Mouse (Mus musculus) ovary, postnatal 10 days (tissue): ENCODE results near the gene Gm45234.
A peak's percentile ranks its signal among the peaks of the same experiment; 100 is the strongest.

ENCODE experiments used
- DNase-seq: peaks from one replicate; pipeline ENCODE4 v3.0.0; 2022; ENCODE audit warnings: low spot score

Gm45234 gene

GRCm38 (mm10) chr6:124767536-124767919 is 11.7 kb upstream of the Gm45234 start:
- no peak for DNase-seq

DNA sequence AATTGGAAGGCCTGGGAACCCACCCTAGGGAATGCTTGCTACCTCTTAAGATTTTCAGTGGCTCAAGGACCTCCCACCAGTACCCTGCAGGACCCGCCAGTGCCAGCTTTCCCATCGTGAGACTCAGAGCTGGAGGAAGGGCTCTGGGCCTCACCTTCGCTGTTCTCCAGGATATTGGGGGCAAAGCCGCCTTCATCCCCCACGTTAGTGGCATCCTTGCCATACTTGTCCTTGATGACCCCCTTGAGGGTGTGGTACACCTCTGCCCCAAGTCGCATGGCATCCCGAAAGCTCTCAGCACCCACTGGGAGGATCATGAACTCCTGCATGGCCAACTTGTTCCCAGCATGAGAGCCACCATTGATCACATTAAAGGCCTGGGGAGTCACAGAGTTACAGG is 10.1 kb upstream of the Gm45234 start:
- DNase-seq = no peak

DNA sequence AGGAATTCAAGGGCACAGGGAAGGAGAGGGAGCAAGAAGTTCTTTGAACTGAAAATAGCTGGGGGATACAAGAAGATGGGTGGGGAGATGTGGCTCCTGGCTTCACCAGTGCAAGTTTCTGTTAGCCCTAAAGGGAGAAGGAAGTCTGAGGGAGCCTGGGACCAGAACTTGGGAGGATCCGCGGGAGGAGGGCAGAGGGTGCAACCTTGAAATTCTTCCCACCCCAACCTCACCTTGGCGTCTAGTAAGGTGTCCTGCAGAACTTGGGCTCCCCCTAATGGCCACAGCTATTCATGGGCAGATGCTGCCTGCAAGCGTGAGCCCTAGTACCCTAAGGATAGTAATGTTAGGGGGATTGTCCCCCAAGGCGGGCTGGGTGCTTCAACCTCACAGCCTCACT is 3.4 kb upstream of the Gm45234 start:
- DNase-seq = no peak

GRCm38 (mm10) chr6:124758849-124759232 is 3.0 kb upstream of the Gm45234 start:
- no peak for DNase-seq

DNA sequence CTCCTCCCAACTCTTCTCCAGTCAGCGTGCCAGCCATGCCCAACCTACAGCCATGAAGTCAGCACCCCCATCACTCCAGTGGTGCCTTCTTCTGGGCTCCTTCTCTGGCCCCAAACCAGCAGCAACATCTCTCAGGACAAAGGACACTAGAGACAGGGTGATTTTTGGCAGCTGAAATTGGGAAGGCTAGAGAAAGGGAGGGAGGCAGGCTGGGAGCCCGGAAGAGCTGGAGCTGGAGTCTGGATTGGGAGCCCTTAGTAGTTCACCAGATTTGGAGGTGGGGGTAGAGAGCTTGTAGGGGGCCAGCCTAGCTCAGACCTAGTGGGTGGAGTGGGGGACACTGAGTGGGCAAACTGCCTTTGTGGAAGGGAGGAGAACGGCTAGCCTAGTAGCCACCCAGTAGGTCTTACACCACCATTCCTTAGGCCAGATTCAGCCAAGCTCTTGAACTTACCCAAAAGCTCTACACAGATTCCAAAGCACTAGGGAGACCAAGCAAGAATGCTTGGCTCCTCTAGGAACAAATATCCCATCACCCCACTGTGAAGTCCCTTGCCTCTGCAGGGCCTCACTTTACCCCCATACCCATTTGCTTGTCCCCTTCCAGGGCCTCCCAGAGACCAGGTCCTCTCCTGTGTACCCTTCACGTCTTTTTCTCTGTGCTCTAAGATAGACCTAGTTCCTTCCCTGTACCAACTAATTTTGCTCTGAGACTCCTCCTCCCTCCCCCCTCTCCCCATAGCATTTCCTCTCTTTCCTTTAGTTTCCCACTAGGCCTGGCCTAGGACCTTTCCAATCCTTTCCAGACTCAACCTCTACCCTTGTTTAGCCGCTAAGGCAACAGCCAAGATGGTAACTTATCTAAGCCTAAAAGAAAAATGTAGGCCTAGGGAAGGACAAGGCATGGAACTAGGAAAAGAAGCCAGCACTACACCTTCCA is 2.4 kb upstream of the Gm45234 start:
- no peak for DNase-seq

- no peak for DNase-seq
Measured at GRCm38 (mm10) chr6:124757351-124757880, 1.6 kb upstream of the Gm45234 start.

- DNase-seq = peak; percentile 79
Measured at GRCm38 (mm10) chr6:124756652-124757350, 980 bp upstream of the Gm45234 start.

GRCm38 (mm10) chr6:124755306-124755705 is 515 bp downstream of the Gm45234 start:
- DNase-seq = no peak

DNA sequence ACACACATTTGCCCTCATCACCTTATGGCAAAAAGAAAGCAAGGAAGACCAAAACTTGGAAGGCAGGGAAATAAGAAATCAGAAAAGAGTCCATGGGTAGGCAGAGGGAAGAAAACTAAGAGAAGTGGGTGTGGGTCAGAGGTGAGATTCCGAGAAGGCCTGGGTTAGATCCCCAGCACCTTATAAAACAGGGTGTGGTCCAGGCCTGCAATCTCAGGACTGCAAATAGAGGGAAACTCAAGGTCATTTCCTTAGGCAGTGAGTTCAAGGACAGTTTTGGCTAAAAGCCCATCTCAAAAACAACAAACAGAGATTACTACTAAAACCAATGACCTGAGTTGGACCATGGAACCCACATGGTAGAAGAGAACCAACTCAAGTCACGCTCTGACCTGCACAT is 2.0 kb downstream of the Gm45234 start:
- DNase-seq = no peak

DNA sequence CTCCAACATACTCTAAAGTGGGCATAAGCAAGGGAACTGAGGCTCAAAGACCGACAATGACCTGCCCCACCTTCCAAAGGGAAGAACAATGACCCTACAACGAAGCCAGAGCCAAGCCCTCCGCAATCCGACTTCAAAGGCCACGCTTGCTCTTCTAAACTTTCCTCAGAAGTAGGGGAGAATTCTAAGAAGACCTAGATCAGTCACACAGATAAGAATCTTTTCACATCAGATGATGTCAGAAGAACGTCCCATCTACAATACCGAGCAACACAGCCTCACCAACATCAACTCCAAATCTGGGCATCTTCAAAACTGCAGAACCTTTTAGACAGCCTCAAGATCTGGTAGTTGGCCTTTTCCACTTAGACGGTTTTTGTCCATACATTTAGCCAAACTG is 5.4 kb downstream of the Gm45234 start:
- no peak for DNase-seq

GRCm38 (mm10) chr6:124746654-124747632 is 8.9 kb downstream of the Gm45234 start:
- no peak for DNase-seq

GRCm38 (mm10) chr6:124746296-124746605 is 9.6 kb downstream of the Gm45234 start:
- DNase-seq = no peak

DNA sequence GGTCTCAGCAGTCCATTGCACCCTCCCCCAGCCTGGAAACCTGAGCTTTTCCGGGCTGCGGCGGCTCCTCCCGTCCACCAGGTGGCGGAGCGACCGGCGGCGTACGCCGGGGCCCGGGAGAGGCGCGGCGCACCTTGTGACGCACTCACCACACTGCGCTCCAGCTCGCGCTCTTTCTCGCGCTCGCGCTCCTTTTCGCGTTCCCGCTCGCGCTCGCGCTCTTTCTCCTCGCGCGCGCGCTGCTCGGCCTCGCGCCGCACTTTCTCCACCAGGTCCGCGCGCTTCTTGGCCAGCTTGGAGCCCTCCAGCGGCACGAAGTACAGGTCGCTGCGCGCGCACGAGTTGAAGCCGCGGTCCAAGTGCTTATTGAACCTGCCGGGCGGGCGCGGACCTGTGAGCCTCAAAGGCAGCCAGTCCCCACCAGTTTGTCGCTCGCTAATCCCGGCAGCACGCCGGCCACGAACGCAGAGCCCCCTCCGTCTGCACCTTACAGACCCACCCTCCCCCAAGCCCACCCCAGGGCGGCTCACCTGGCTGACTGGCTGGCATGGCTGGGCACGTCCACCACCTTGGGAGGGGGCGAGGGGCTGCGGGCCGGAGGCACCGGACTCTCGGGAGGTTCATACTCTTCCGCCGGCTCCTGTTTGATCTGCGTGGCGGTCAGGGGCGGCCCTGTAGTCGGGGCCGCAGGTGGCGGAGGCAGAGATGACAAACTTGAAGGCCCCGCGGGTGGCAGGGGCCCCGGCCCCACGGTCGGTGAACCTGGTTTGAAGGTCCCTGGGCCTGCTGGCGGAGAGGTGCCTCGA is 10.1 kb downstream of the Gm45234 start:
- peak; percentile 88 for DNase-seq

- DNase-seq = no peak
Measured at GRCm38 (mm10) chr6:124744755-124745321, 11.0 kb downstream of the Gm45234 start.

DNA sequence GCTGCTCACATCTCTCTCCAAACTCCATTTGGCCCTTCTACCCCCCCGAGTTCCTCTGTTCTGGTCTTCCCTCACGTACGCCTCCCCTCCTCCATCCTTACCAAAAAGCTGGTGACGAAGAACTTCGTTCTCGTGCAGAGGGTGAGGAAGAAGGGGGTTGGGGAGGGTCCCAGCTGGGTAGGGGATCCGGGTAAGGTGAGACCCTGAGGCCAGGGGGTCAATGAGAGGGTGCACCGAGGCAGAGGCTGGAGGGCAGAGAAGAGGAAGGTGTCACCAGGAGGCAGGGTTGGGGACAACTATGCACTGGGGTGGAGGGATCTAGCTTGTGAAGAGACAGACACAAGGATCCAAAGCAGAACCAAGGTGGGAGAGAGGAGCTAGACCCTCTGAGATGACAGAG is 12.2 kb downstream of the Gm45234 start:
- no peak for DNase-seq

GRCm38 (mm10) chr6:124742839-124743514 is 12.8 kb downstream of the Gm45234 start:
- DNase-seq = no peak

- no peak for DNase-seq
Measured at GRCm38 (mm10) chr6:124741842-124742241, 14.0 kb downstream of the Gm45234 start.

GRCm38 (mm10) chr6:124740888-124741761 is 14.7 kb downstream of the Gm45234 start, which contains the start of gene Grcc10:
Gene Grcc10, minus strand, starts transcription at chr6:124741374.
- DNase-seq = peak; percentile 74
